Mouse (Mus musculus) small intestine, adult 2 months (tissue): ENCODE measurements at regions not wholly inside any gene's neighbourhood (a gene's known extent, or its start where the extent isn't known, plus 50 kb on each side); places are given as distances from the start of the nearest gene placed in this dataset.

ENCODE experiments used
- CTCF ChIP-seq: fragments of 200-500 bp; IDR thresholded peaks from 2 replicates; pipeline ENCODE4 v1.5.1; 2012; ENCODE audit warnings: low read depth, mild to moderate bottlenecking, control low read depth, inconsistent platforms, low read length, moderate library complexity, mixed read lengths; ENCODE audit not compliant: insufficient replicate concordance, insufficient read length; ENCODE audit errors: extremely low read depth
- POLR2A ChIP-seq: fragments of 200-500 bp; IDR thresholded peaks from 2 replicates; pipeline ENCODE4 v1.6.1; 2012; ENCODE audit warnings: low read depth, mild to moderate bottlenecking, control low read depth, inconsistent platforms, low read length, moderate library complexity

DNA sequence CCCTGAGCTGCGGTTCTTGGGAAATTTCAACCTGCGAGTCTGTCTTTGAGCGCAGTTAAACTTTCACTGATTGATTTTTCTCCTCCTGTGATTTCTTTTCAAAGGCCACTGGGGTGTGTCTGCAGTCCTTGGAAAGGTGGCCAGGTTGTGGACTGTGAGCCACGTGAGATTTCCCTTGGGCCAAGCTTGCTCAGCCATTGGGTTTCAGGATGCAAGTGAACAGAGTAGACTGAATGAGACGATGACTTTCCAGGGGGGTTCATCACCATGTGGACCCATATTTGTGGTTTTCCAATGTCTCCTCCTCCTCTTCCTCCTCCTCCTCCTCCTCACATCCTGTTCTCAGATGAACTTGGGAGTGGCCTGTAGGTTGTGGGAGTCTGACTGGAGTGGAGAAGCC is 59.0 kb upstream of the Ppara start:
- no peak for TF ChIP-seq CTCF
- no peak for TF ChIP-seq POLR2A
